Mouse (Mus musculus): ENCODE data around the gene Akt3. TPM values are rescaled to one million over a fixed set of nuclear protein-coding genes. Genes with fewer than 3 reads are reported as not detected.
A peak's percentile ranks its signal among the peaks of the same experiment; 100 is the strongest.

Akt3 gene
- polyA plus RNA-seq, 1 experiment from 2014 or later = 26.3 TPM

GRCm38 (mm10) chr1:177016729-177017128 is 241.3 kb downstream of the Akt3 start:
- Histone ChIP-seq H3K9me3 (no peaks in the 10 kb centered on the region), H3K27ac (no peak overlapping the region), H3K4me3 (replicated peaks) (no peak overlapping the region), H3K27me3 (no peaks in the 10 kb centered on the region), H3K4me2 (replicated peaks) (no peak overlapping the region), H3K36me3 (no peaks in the 10 kb centered on the region), H3K9ac (replicated peaks) (no peak overlapping the region), H3K4me1 (replicated peaks) (peaks cover 38% of the 10 kb centered on the region)
- no peak for ATAC-seq
- 98% methylated on average over 2 of the region's 2 CpGs for WGBS

- Histone ChIP-seq H3K4me2 (replicated peaks) (no peak overlapping the region), H3K9me3 (no peaks in the 10 kb centered on the region), H3K4me3 (replicated peaks) (no peak overlapping the region), H3K27me3 (no peaks in the 10 kb centered on the region), H3K36me3 (no peaks in the 10 kb centered on the region), H3K9ac (replicated peaks) (no peak overlapping the region), H3K4me1 (replicated peaks) (peaks cover 46% of the 10 kb centered on the region), H3K27ac (peak overlapping the region; percentile 56; the same call in 1 of the 2 replicates)
- 33% methylated on average over 3 of the region's 3 CpGs for WGBS
- no peak for ATAC-seq
These were observed 242.1 kb downstream of the Akt3 start for GRCm38 (mm10) chr1:177015917-177016316.

GRCm38 (mm10) chr1:177014921-177015439 is 243.0 kb downstream of the Akt3 start:
- Histone ChIP-seq H3K4me1 (replicated peaks) (peaks cover 56% of the 10 kb centered on the region), H3K4me3 (replicated peaks) (no peak overlapping the region), H3K36me3 (no peaks in the 10 kb centered on the region), H3K27me3 (no peaks in the 10 kb centered on the region), H3K27ac (peak overlapping the region; percentile 65), H3K9me3 (no peaks in the 10 kb centered on the region), H3K4me2 (replicated peaks) (no peak overlapping the region), H3K9ac (replicated peaks) (no peak overlapping the region)
- no peak for ATAC-seq
- WGBS = 51% methylated on average over 6 of the region's 6 CpGs

GRCm38 (mm10) chr1:177014346-177014745 is 243.7 kb downstream of the Akt3 start:
- WGBS = 20% methylated on average over 2 of the region's 2 CpGs
- H3K36me3 ChIP-seq = no peaks in the 10 kb centered on the region
- peak; percentile 27 for ATAC-seq
- H3K4me3 ChIP-seq (replicated peaks) = no peak overlapping the region
- peak overlapping the region; percentile 65 for H3K27ac ChIP-seq
- H3K9ac ChIP-seq (replicated peaks) = no peak overlapping the region
- peaks cover 62% of the 10 kb centered on the region for H3K4me1 ChIP-seq (replicated peaks)
- no peaks in the 10 kb centered on the region for H3K9me3 ChIP-seq
- no peaks in the 10 kb centered on the region for H3K27me3 ChIP-seq
- H3K4me2 ChIP-seq (replicated peaks) = no peak overlapping the region

DNA sequence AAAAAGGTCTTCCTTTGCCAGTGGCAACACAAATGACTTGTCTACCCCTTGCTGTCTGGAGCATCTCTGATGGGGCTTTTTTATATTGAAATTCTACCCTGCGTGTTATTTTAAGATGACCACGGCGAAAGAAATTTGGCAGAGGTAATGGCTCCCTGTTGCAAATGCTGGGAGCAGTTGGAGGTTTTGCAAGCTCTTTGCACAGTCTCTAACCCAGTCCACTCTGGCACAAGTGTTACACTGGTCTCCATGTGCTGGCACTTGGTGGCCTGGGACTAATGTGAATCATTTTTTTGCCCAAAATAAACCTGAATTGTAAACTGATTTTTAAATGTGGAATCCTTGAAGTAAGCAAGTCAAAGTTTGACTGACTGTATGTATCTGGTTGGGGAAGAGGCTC is 244.2 kb downstream of the Akt3 start:
- H3K9ac ChIP-seq (replicated peaks) = no peak overlapping the region
- no peaks in the 10 kb centered on the region for H3K36me3 ChIP-seq
- ATAC-seq = no peak
- H3K4me1 ChIP-seq (replicated peaks) = peaks cover 65% of the 10 kb centered on the region
- no peaks in the 10 kb centered on the region for H3K9me3 ChIP-seq
- peak overlapping the region; percentile 65; the same call in 1 of the 2 replicates for H3K27ac ChIP-seq
- H3K4me3 ChIP-seq (replicated peaks) = no peak overlapping the region
- H3K27me3 ChIP-seq = no peaks in the 10 kb centered on the region
- no peak overlapping the region for H3K4me2 ChIP-seq (replicated peaks)
- 87% methylated on average over 3 of the region's 3 CpGs for WGBS

- Histone ChIP-seq H3K4me1 (replicated peaks) (peaks cover 70% of the 10 kb centered on the region), H3K4me2 (replicated peaks) (no peak overlapping the region), H3K27me3 (no peaks in the 10 kb centered on the region), H3K4me3 (replicated peaks) (no peak overlapping the region), H3K27ac (no peak overlapping the region), H3K9me3 (no peaks in the 10 kb centered on the region), H3K9ac (replicated peaks) (no peak overlapping the region), H3K36me3 (no peaks in the 10 kb centered on the region)
- no peak for ATAC-seq
- 93% methylated on average over 1 of the region's 1 CpGs for WGBS
These were observed 244.7 kb downstream of the Akt3 start for GRCm38 (mm10) chr1:177013313-177013712.

- WGBS = 54% methylated on average over 3 of the region's 3 CpGs
- H3K4me2 ChIP-seq (replicated peaks) = no peak overlapping the region
- H3K4me1 ChIP-seq (replicated peaks) = peaks cover 72% of the 10 kb centered on the region
- H3K4me3 ChIP-seq (replicated peaks) = no peak overlapping the region
- no peaks in the 10 kb centered on the region for H3K9me3 ChIP-seq
- H3K9ac ChIP-seq (replicated peaks) = no peak overlapping the region
- no peaks in the 10 kb centered on the region for H3K36me3 ChIP-seq
- no peak overlapping the region for H3K27ac ChIP-seq
- no peak for ATAC-seq
- H3K27me3 ChIP-seq = no peaks in the 10 kb centered on the region
These were observed 245.2 kb downstream of the Akt3 start for GRCm38 (mm10) chr1:177012774-177013173.

- peak overlapping the region; percentile 82 for H3K27ac ChIP-seq
- H3K9ac ChIP-seq (replicated peaks) = no peak overlapping the region
- H3K9me3 ChIP-seq = no peaks in the 10 kb centered on the region
- no peaks in the 10 kb centered on the region for H3K36me3 ChIP-seq
- H3K4me2 ChIP-seq (replicated peaks) = no peak overlapping the region
- no peak for ATAC-seq
- H3K4me1 ChIP-seq (replicated peaks) = peaks cover 75% of the 10 kb centered on the region
- no peak overlapping the region for H3K4me3 ChIP-seq (replicated peaks)
- 84% methylated on average over 13 of the region's 13 CpGs for WGBS
- H3K27me3 ChIP-seq = no peaks in the 10 kb centered on the region
These were observed 246.3 kb downstream of the Akt3 start for GRCm38 (mm10) chr1:177011688-177012087.

- H3K9me3 ChIP-seq = no peaks in the 10 kb centered on the region
- H3K27ac ChIP-seq = peak overlapping the region; percentile 82
- H3K36me3 ChIP-seq = no peaks in the 10 kb centered on the region
- ATAC-seq = peak; percentile 28
- 0 out of 2 replicates have a peak overlapping the region, but pooled peaks have one; percentile 33 for H3K9ac ChIP-seq (replicated peaks)
- no peaks in the 10 kb centered on the region for H3K27me3 ChIP-seq
- 28% methylated on average over 6 of the region's 6 CpGs for WGBS
- no peak overlapping the region for H3K4me2 ChIP-seq (replicated peaks)
- H3K4me1 ChIP-seq (replicated peaks) = peaks cover 66% of the 10 kb centered on the region
- no peak overlapping the region for H3K4me3 ChIP-seq (replicated peaks)
These were observed 247.2 kb downstream of the Akt3 start for GRCm38 (mm10) chr1:177010607-177011302.

DNA sequence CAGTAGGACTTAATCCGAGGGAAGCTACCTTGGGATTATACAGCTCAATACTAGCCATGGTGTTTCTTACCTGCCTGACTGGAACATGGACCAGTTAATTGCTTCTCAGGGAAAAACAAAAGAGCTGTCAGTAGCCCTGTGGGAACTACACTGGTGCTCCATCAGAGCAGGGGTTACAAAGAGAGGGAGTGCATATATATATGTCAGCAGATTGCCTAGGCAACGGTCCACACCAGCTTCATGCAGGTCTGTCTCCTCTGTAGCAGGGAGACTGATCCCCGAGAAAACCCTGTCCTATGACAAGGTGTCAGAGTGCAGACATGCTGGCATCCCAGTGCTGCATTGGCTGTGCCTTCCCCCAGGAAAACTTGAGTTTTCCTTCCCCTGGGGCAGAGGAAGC is 248.0 kb downstream of the Akt3 start:
- H3K27ac ChIP-seq = peak overlapping the region; percentile 82
- H3K9me3 ChIP-seq = no peaks in the 10 kb centered on the region
- 0 out of 2 replicates have a peak overlapping the region, but pooled peaks have one; percentile 33 for H3K9ac ChIP-seq (replicated peaks)
- no peaks in the 10 kb centered on the region for H3K36me3 ChIP-seq
- H3K27me3 ChIP-seq = no peaks in the 10 kb centered on the region
- no peak overlapping the region for H3K4me2 ChIP-seq (replicated peaks)
- peaks cover 62% of the 10 kb centered on the region for H3K4me1 ChIP-seq (replicated peaks)
- ATAC-seq = peak; percentile 48; the same call in 1 of the 2 replicates
- no peak overlapping the region for H3K4me3 ChIP-seq (replicated peaks)
- WGBS = 20% methylated on average over 3 of the region's 3 CpGs

- Histone ChIP-seq H3K27ac (no peak overlapping the region), H3K9ac (replicated peaks) (no peak overlapping the region), H3K9me3 (no peaks in the 10 kb centered on the region), H3K36me3 (no peaks in the 10 kb centered on the region), H3K4me3 (replicated peaks) (no peak overlapping the region), H3K4me2 (replicated peaks) (no peak overlapping the region), H3K27me3 (no peaks in the 10 kb centered on the region), H3K4me1 (replicated peaks) (peaks cover 62% of the 10 kb centered on the region)
- 78% methylated on average over 1 of the region's 1 CpGs for WGBS
- no peak for ATAC-seq
These were observed 249.2 kb downstream of the Akt3 start for GRCm38 (mm10) chr1:177008777-177009176.

- H3K4me1 ChIP-seq (replicated peaks) = peaks cover 68% of the 10 kb centered on the region
- H3K4me3 ChIP-seq (replicated peaks) = no peak overlapping the region
- no peak for ATAC-seq
- H3K4me2 ChIP-seq (replicated peaks) = no peak overlapping the region
- H3K9ac ChIP-seq (replicated peaks) = no peak overlapping the region
- 90% methylated on average over 3 of the region's 3 CpGs for WGBS
- no peaks in the 10 kb centered on the region for H3K9me3 ChIP-seq
- H3K27ac ChIP-seq = no peak overlapping the region
- H3K27me3 ChIP-seq = no peaks in the 10 kb centered on the region
- H3K36me3 ChIP-seq = no peaks in the 10 kb centered on the region
These were observed 250.6 kb downstream of the Akt3 start for GRCm38 (mm10) chr1:177007405-177007804.

Data from midbrain, embryonic 13.5 days (tissue).